Mouse (Mus musculus) forebrain, embryonic 16.5 days (tissue): ENCODE results near the gene Sf3b3. TPM values are rescaled to one million over a fixed set of nuclear protein-coding genes. Genes with fewer than 3 reads are reported as not detected.
"Not testable (repeated sequence)": the region's sequence is repeated elsewhere in the genome, so short reads cannot be mapped to it uniquely, and the experiment has no call there.

Experiments used
- ATAC-seq: fragments of 200-750 bp; cut with Nextera tagmentation; 2 replicates; pipeline ENCODE4 v1.8.0; 2017; ENCODE audit warnings: mild to moderate bottlenecking, moderate library complexity
- H3K27ac ChIP-seq: fragments of 300-500 bp; sonication (generic); 2 replicates; pipeline ENCODE4 v1.5.1; 2014; ENCODE audit warnings: low read length, control low read depth
- H3K27me3 ChIP-seq: fragments of 300-500 bp; sonication (generic); replicated peaks from 2 replicates; pipeline ENCODE4 v1.6.1; 2014; ENCODE audit warnings: low read length; ENCODE audit not compliant: control insufficient read depth, insufficient read depth
- H3K36me3 ChIP-seq: fragments of 300-500 bp; sonication (generic); 2 replicates; pipeline ENCODE4 v1.6.1; 2014; ENCODE audit not compliant: control insufficient read depth, insufficient read depth
- H3K4me1 ChIP-seq: fragments of 300-500 bp; sonication (generic); replicated peaks from 2 replicates; pipeline ENCODE4 v1.6.1; 2014; ENCODE audit warnings: low read length; ENCODE audit not compliant: control insufficient read depth, insufficient read depth
- H3K4me2 ChIP-seq: fragments of 300-500 bp; sonication (generic); 2 replicates; pipeline ENCODE4 v1.6.1; 2014; ENCODE audit warnings: mild to moderate bottlenecking, low read length, control low read depth
- H3K4me3 ChIP-seq: fragments of 300-500 bp; sonication (generic); replicated peaks from 2 replicates; pipeline ENCODE4 v1.5.1; 2014; ENCODE audit warnings: mild to moderate bottlenecking, low read length, control low read depth
- H3K9ac ChIP-seq: fragments of 300-500 bp; sonication (generic); replicated peaks from 2 replicates; pipeline ENCODE4 v1.6.1; 2014; ENCODE audit warnings: low read depth, low read length, control low read depth
- H3K9me3 ChIP-seq: fragments of 300-500 bp; sonication (generic); 2 replicates; pipeline ENCODE4 v1.6.1; 2016; ENCODE audit warnings: low read length; ENCODE audit not compliant: control insufficient read depth
- WGBS: fragments of 180-500 bp; shearing (Covaris S2); extraction: QIAGEN DNeasy Blood & Tissue Kit; methylation state at CpG from one replicate; pipeline ENCODE4 v1.1.7; 2014; 5-methylcytosine and 5-hydroxymethylcytosine counted together
- polyA plus RNA-seq: library from polyadenylated mRNA; unstranded; fragments of >200 nt; fragmentation: Nextera tagmentation; extraction: Ambion mirVana; gene quantifications from 2 replicates; pipeline ENCODE4 v1.2.1, GENCODE M21; 2015

The Sf3b3 gene
- polyA plus RNA-seq, 1 experiment from 2014 or later: 124 TPM

DNA sequence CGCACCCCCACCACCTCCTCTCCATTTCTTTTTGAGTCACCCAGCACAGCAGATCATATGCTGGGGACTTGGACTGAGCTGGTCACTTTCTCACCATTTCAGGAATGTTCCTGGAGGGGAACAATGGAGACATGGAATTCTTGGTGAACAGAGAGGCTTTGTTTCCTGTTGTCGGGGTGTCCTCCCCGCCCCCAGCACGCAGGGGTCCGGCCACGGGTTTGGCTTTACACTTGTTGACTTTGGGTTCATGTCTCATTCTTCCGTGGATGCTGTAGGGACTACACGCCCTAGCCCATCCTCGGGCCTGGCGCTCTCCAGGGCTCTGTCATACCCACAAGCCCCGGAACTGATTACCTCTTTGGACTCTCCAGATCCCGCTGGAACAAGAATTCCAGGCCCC, 57.6 kb downstream of the Sf3b3 start:
- H3K4me3 ChIP-seq: no peak overlapping the region
- H3K4me1 ChIP-seq: no peaks in the 10 kb centered on the region
- ATAC-seq: no peak
- no peaks in the 10 kb centered on the region for H3K9me3 ChIP-seq
- H3K27me3 ChIP-seq: no peaks in the 10 kb centered on the region
- H3K27ac ChIP-seq: no peak overlapping the region
- H3K9ac ChIP-seq: no peak overlapping the region
- no peaks in the 10 kb centered on the region for H3K36me3 ChIP-seq
- H3K4me2 ChIP-seq: no peak overlapping the region
- 72% methylated on average over 12 of the region's 12 CpGs for WGBS

DNA sequence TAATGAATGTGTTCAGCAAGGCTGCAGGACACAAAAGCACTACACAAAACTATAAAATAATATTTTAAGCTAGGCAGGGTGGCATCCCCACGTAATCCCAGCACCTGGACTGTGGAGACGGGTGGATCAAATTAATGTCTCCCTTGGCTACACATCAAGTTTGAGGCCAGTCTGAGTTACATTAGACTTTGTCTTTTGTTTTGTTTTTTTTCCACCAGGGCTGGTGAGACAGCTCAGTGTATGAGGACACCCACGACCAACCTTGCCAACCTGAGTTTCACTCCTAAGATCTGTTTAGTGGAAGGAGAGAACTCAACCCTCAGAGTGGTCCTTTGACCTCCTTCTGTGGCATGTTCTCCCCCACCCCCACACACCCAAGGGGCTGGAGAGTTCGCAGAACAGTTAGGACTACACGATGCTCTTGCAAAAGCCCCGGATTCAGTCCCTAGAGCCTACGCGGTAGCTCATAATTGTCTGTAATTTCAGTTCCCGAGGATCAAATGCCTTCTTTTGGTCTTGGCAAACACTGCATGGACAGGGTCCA, 59.1 kb downstream of the Sf3b3 start:
- H3K36me3 ChIP-seq: no peaks in the 10 kb centered on the region
- 86% methylated on average over 9 of the region's 9 CpGs for WGBS
- H3K9me3 ChIP-seq: no peaks in the 10 kb centered on the region
- H3K4me1 ChIP-seq: no peaks in the 10 kb centered on the region
- no peaks in the 10 kb centered on the region for H3K27me3 ChIP-seq
- H3K4me2 ChIP-seq: no peak overlapping the region
- no peak overlapping the region for H3K4me3 ChIP-seq
- no peak overlapping the region for H3K9ac ChIP-seq
- H3K27ac ChIP-seq: no peak overlapping the region
- ATAC-seq: no peak

DNA sequence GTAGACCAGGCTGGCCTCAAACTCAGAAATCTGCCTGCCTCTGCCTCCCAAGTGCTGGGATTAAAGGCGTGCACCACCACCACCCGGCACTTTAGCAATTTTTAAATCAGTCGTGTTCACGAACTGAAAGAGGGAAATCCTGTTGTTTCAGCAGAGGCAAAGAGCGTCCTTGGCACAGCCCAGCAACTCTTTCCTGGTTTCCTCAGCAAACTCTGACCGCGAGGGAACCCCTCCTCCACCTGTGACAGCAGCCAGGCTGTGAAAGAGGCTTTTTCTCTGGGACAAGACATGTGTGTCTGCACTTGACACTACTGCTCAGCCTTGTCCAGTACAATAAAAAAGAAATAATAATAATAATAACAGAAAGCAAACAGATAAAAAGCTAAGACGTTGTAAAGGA, 59.7 kb downstream of the Sf3b3 start:
- H3K36me3 ChIP-seq: no peaks in the 10 kb centered on the region
- no peak overlapping the region for H3K4me2 ChIP-seq
- H3K27ac ChIP-seq: no peak overlapping the region
- H3K9me3 ChIP-seq: no peaks in the 10 kb centered on the region
- no peak overlapping the region for H3K4me3 ChIP-seq
- no peaks in the 10 kb centered on the region for H3K4me1 ChIP-seq
- 89% methylated on average over 8 of the region's 8 CpGs for WGBS
- ATAC-seq: no peak
- no peaks in the 10 kb centered on the region for H3K27me3 ChIP-seq
- H3K9ac ChIP-seq: no peak overlapping the region

DNA sequence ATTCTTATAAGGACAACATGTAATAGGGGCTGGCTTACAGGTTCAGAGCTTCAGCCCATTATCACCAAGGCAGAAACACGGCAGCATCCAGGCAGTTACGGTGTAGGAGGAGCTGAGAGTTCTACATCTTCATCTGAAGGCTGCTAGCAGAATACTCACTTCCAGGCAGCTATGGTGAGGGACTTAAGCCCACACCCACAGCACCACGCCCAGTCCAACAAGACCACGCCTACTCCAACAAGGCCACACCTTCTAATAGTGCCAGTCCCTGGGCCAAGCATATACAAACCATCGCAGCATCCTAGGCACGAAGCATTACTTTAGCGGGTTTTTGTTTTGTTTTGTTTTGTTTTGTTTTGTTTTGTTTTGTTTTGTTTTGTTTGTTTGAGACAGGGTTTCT, 60.1 kb downstream of the Sf3b3 start:
- not testable (repeated sequence) for H3K36me3 ChIP-seq, H3K27me3 ChIP-seq, H3K27ac ChIP-seq, H3K4me3 ChIP-seq, H3K9me3 ChIP-seq, H3K4me2 ChIP-seq, H3K4me1 ChIP-seq, ATAC-seq, H3K9ac ChIP-seq
- 82% methylated on average over 7 of the region's 7 CpGs for WGBS

DNA sequence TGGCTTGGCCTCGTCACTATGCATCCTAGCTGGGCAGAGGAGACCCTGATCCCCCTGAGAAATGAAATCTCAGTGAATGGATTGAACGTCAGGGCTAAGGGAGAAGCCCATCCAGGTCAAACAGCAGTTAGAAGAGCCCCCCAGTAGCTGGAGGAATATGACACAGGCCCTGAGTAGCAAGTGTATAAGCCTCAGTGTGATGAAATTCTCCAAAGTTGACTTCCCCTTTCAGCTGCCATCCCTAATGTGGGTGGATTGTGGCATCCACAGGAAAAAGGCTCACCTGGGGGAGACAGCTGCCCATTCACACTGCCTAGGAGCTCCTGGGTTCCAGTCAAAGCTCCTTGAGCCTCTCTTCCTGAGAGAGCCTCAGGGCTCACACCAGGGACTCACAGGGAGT, 61.2 kb downstream of the Sf3b3 start:
- H3K36me3 ChIP-seq: no peaks in the 10 kb centered on the region

DNA sequence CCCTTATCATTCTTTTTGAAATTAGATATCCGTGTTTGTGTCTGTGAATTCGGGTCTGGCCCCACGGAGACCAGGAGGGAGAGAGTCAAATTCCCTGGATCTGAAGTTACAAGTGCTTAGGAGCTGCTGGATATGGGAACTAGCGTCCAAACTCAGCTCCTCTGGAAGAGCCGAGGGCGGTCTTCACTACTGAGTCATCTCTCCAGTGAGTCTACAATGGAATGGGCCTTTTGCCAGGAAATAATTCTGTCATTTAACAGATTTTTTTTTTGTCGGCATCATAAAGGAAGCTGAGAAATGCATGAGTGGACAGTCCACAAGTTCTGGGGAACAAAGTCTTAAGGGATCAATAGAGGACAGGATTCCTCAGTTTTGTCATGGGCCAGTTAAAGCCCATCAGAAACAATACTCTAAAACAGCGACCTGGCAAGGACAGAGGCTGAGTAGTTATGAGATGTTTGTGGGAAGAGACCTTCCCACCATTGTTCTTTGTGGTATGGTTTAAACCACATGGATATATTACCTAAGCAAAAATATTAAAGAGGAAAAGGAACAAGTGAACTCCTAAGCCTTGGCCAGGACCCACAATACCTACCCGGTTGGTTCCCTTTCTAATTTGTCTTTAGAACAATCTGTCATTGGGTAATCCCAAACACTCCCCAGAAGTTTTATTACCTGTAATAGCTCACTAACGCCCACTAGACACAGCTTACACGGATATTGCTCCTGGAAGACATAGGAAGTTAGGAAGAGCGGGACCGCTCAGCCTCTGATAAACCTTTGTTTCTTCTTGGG, 66.5 kb downstream of the Sf3b3 start:
- WGBS: 85% methylated on average over 13 of the region's 13 CpGs

More for the DNA sequence above, 61.2 kb downstream of the Sf3b3 start:
- H3K9ac ChIP-seq: no peak overlapping the region
- no peaks in the 10 kb centered on the region for H3K27me3 ChIP-seq
- WGBS: 57% methylated on average over 2 of the region's 2 CpGs
- no peak overlapping the region for H3K4me2 ChIP-seq
- H3K4me1 ChIP-seq: no peaks in the 10 kb centered on the region
- no peak overlapping the region for H3K4me3 ChIP-seq
- no peaks in the 10 kb centered on the region for H3K9me3 ChIP-seq
- ATAC-seq: no peak
- no peak overlapping the region for H3K27ac ChIP-seq

DNA sequence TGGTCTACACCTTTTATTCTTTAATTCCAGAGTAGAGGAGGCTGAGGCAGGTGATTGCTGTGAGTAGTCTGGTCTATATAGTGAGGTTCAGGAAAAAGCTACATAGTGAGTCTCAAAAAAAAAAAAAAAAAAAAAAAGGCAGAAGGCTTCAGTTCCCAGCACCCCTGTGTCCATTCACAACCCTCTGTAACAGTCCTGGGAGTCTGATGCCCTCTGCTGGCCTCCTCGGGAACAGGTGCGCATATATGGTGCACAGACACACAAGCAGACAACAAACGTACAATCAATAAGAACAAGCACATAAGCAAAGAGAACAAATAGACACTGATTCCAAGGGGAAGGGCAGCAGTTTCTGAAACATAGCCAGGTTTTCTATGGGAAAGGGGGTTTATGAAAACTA, 70.3 kb downstream of the Sf3b3 start:
- H3K27ac ChIP-seq: no peak overlapping the region
- H3K4me3 ChIP-seq: no peak overlapping the region
- no peak overlapping the region for H3K9ac ChIP-seq
- no peaks in the 10 kb centered on the region for H3K9me3 ChIP-seq
- no peak overlapping the region for H3K4me2 ChIP-seq
- H3K27me3 ChIP-seq: no peaks in the 10 kb centered on the region
- no peak for ATAC-seq
- no peaks in the 10 kb centered on the region for H3K4me1 ChIP-seq
- H3K36me3 ChIP-seq: no peaks in the 10 kb centered on the region
- 91% methylated on average over 3 of the region's 3 CpGs for WGBS

More for the DNA sequence above, 66.5 kb downstream of the Sf3b3 start:
- no peak overlapping the region for H3K4me2 ChIP-seq
- H3K9ac ChIP-seq: no peak overlapping the region
- H3K4me3 ChIP-seq: no peak overlapping the region
- no peaks in the 10 kb centered on the region for H3K27me3 ChIP-seq
- no peaks in the 10 kb centered on the region for H3K9me3 ChIP-seq
- no peaks in the 10 kb centered on the region for H3K36me3 ChIP-seq
- no peak for ATAC-seq
- H3K27ac ChIP-seq: no peak overlapping the region
- H3K4me1 ChIP-seq: no peaks in the 10 kb centered on the region

DNA sequence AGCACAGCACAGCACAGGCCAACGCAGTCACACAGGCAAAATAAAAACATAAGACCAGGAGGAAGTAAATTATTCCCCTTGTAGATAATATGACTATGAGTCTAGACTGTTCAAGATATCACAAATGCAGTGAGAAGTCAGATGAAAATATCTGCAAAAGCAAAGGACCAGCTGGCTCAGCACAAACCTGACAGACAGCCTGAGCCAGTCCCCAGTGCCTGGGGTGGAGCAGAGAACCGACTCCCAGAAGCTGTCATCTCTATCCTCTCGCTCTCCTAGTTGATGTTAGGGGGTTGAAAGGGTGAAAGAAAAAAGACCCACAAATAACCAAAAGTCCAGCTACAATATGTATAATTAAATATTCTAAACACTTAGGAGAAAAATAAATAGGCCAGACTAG, 70.9 kb downstream of the Sf3b3 start:
- Histone ChIP-seq H3K27me3 (no peaks in the 10 kb centered on the region), H3K4me3 (no peak overlapping the region), H3K9ac (no peak overlapping the region), H3K36me3 (no peaks in the 10 kb centered on the region), H3K4me2 (no peak overlapping the region), H3K4me1 (no peaks in the 10 kb centered on the region), H3K9me3 (no peaks in the 10 kb centered on the region), H3K27ac (no peak overlapping the region)
- WGBS: 77% methylated on average over 3 of the region's 3 CpGs
- no peak for ATAC-seq

DNA sequence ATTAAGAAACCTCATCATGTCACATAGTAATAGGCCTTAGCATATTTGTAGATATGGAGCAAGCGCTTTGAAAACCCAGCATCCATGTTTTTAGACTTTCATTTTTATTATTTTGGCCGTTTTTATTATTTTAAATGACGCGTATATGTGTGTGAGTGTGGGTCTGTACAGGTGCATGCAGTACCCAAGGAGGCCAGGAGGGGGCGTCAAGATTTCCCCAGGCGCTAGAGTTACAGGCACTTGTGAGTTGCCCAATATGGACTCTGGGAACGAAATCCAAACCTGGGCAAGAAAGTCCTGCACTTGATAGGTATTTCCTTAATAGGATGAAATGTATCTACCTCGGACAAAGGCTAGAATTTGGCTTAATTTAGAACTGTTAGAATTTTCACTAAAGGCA, 71.3 kb downstream of the Sf3b3 start:
- Histone ChIP-seq H3K36me3 (no peaks in the 10 kb centered on the region), H3K4me3 (no peak overlapping the region), H3K9me3 (no peaks in the 10 kb centered on the region), H3K9ac (no peak overlapping the region), H3K4me1 (no peaks in the 10 kb centered on the region), H3K27me3 (no peaks in the 10 kb centered on the region; the same call in 1 of the 2 replicates), H3K4me2 (no peak overlapping the region), H3K27ac (no peak overlapping the region)
- ATAC-seq: no peak
- 76% methylated on average over 8 of the region's 8 CpGs for WGBS
